Mouse (Mus musculus): ENCODE measurements around the gene Chac2. TPM values are rescaled to one million over a fixed set of nuclear protein-coding genes. Genes with fewer than 3 reads are reported as not detected.

Gene Chac2
- polyA plus RNA-seq, 1 experiment from 2014 or later, result 31.1 TPM

DNA sequence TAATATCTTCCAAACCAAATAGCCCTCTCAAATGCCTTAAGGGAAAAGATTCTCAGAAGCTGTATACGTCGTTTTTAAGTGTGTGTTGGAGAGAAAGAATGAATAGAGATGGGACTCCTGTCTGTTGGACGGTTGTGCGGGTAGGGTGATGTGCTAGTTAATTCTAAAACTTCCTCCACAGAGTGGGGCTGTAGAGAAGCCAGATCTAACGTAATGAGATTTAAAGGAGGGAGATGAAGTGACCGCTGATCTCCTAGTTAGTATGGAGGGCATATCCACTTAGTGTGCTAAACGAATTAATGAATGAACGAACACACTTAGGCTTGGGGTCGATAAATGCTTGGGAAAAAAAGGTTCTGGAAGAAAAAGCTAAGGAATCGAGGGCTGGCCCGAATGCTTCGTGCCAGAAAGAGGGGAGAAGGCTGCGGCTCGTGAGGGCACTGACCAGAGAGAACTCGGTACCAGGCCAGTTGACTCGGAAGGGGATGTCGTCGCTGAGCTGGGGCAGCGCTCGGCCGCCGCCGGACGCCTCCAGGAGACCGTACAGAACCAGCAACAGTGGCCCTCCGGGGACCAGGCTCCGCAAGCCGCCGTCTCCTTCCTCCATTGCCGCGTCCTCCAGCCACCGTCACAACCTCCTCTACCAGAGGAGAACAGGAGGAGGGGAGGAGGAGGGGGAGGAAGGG is 32.5 kb downstream of the Chac2 start:
- H3K27me3 ChIP-seq (replicated peaks), result no peaks in the 10 kb centered on the region
- peaks cover 8% of the 10 kb centered on the region; the same call in 1 of the 2 replicates for H3K36me3 ChIP-seq (replicated peaks)
- ATAC-seq (replicated peaks), result peak; percentile 92
- WGBS, result under 1% methylated on average over 24 of the region's 32 CpGs
- H3K4me3 ChIP-seq, result peak overlapping the region; percentile 78
- H3K9ac ChIP-seq, result peak overlapping the region; percentile 76
- peak overlapping the region; percentile 59 for H3K4me2 ChIP-seq
- H3K27ac ChIP-seq, result peak overlapping the region; percentile 86
- H3K4me1 ChIP-seq, result peaks cover 18% of the 10 kb centered on the region
- peaks cover 3% of the 10 kb centered on the region; the same call in 1 of the 2 replicates for H3K9me3 ChIP-seq

DNA sequence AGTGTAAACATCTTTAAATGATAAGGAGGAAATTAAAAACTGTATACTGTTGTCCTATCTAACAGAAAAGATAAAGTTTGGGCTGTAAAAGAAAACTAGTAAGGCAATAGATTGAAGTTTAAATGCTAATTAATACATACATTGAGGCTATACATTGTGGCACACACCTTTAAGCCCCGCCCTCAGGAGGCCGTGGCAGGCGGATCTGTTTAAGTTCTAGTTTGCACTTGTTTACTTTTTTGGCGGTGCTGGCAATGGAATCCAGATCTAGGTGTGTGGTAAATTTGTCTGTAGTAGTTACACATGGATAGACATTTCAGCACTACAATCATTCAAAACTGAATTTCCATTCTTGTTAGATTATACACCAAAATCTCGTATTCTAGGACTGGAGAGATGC is 33.3 kb downstream of the Chac2 start:
- 73% methylated on average over 5 of the region's 5 CpGs for WGBS
- H3K4me1 ChIP-seq, result peaks cover 18% of the 10 kb centered on the region
- H3K27ac ChIP-seq, result no peak overlapping the region
- H3K27me3 ChIP-seq (replicated peaks), result no peaks in the 10 kb centered on the region
- peak overlapping the region; percentile 78 for H3K4me3 ChIP-seq
- H3K4me2 ChIP-seq, result peak overlapping the region; percentile 59
- ATAC-seq (replicated peaks), result no peak
- no peaks in the 10 kb centered on the region; the same call in 1 of the 2 replicates for H3K9me3 ChIP-seq
- H3K9ac ChIP-seq, result peak overlapping the region; percentile 76; the same call in 1 of the 2 replicates
- peaks cover 13% of the 10 kb centered on the region; the same call in 1 of the 2 replicates for H3K36me3 ChIP-seq (replicated peaks)

GRCm38 (mm10) chr11:30943522-30943921 is 42.6 kb downstream of the Chac2 start:
- no peak overlapping the region for H3K4me3 ChIP-seq
- H3K9me3 ChIP-seq, result no peaks in the 10 kb centered on the region
- H3K4me2 ChIP-seq, result no peak overlapping the region
- no peak overlapping the region for H3K27ac ChIP-seq
- ATAC-seq (replicated peaks), result no peak
- 93% methylated on average over 2 of the region's 2 CpGs for WGBS
- peaks cover 54% of the 10 kb centered on the region for H3K36me3 ChIP-seq (replicated peaks)
- no peaks in the 10 kb centered on the region for H3K4me1 ChIP-seq
- no peak overlapping the region for H3K9ac ChIP-seq
- H3K27me3 ChIP-seq (replicated peaks), result no peaks in the 10 kb centered on the region

DNA sequence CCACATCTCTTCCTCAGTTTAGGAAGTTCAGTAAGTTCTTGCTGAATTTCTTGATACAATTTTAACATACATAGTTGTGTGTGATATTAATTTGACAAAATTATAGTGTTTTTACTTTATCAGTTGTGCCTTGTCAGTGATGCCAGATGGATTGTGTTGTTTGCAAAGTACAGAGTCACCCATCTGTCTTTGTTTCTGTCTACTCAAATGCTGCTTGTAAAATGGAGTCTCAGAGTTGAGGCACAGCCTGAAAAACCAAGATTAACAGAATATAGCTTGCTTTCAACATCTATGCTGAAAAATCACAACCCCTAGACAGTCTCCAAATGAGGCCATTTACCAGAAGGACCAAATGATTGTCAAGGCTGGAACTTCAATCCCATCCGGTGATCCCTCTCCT is 57.7 kb downstream of the Chac2 start:
- Histone ChIP-seq H3K36me3 (replicated peaks) (peaks cover 7% of the 10 kb centered on the region; the same call in 1 of the 2 replicates), H3K9ac (no peak overlapping the region), H3K4me2 (no peak overlapping the region), H3K4me3 (no peak overlapping the region), H3K4me1 (no peaks in the 10 kb centered on the region), H3K27ac (no peak overlapping the region), H3K27me3 (replicated peaks) (no peaks in the 10 kb centered on the region), H3K9me3 (no peaks in the 10 kb centered on the region)
- WGBS, result 100% methylated on average over 1 of the region's 1 CpGs
- no peak for ATAC-seq (replicated peaks)

DNA sequence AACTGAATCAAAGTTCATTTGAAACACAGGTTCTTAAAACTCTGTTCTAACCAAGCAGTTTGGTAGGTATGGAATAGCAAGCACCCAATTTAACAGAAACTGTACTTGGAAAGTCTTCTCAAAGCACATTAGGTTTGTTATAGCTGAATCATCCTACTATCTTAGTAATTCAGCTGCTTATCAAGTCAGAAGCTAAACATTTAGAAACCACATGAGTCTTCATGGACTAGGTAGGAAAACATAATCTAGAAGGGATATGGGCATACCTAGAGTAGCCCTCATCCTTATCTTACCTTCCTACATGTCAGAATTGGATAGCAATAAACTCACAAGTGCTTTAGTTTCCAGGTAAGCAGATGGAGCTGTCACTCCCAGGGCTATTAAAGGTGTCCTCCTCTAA is 58.1 kb downstream of the Chac2 start:
- no peak for ATAC-seq (replicated peaks)
- no peak overlapping the region for H3K4me3 ChIP-seq
- H3K27me3 ChIP-seq (replicated peaks), result no peaks in the 10 kb centered on the region
- peaks cover 7% of the 10 kb centered on the region; the same call in 1 of the 2 replicates for H3K36me3 ChIP-seq (replicated peaks)
- H3K9me3 ChIP-seq, result no peaks in the 10 kb centered on the region
- no peak overlapping the region for H3K4me2 ChIP-seq
- no peak overlapping the region for H3K27ac ChIP-seq
- no peak overlapping the region for H3K9ac ChIP-seq
- no peaks in the 10 kb centered on the region for H3K4me1 ChIP-seq

Other genes starting within 250 kb of the Chac2 start
- 14.6 and 17.2 TPM in 2 replicates for gene Psme4, start 214.6 kb downstream of the Chac2 start, polyA plus RNA-seq (2015; fragmentation: Nextera tagmentation; extraction: Ambion mirVana)
- 8.2 TPM in 2 replicates for gene Gpr75, start 101.0 kb downstream of the Chac2 start, polyA plus RNA-seq (2015; fragmentation: Nextera tagmentation; extraction: Ambion mirVana)
- gene Asb3, start 100.9 kb downstream of the Chac2 start, polyA plus RNA-seq (2015; fragmentation: Nextera tagmentation; extraction: Ambion mirVana), result 29.0 TPM in 2 replicates
- gene Erlec1, start 32.0 kb downstream of the Chac2 start, polyA plus RNA-seq (2015; fragmentation: Nextera tagmentation; extraction: Ambion mirVana), result 9.3 and 10.0 TPM in 2 replicates
- not detected in 2 replicates for gene Gm17332, start 196.1 kb upstream of the Chac2 start, polyA plus RNA-seq (2015; fragmentation: Nextera tagmentation; extraction: Ambion mirVana)

Data from midbrain, embryonic 15.5 days (tissue).